Mouse (Mus musculus) kidney, adult 2 months (tissue): ENCODE measurements around the gene Wasf1.

Experiments
- CTCF ChIP-seq: fragments of 200-500 bp; conservative IDR thresholded peaks from 2 replicates; pipeline ENCODE4 v1.5.1; 2011; ENCODE audit warnings: low read depth, mild to moderate bottlenecking, control low read depth, low read length, moderate library complexity, mixed read lengths; ENCODE audit not compliant: insufficient read depth, insufficient read length
- POLR2A ChIP-seq: fragments of 200-500 bp; IDR thresholded peaks from one replicate; pipeline ENCODE4 v1.6.1; 2011; ENCODE audit warnings: low read depth, low read length, control low read depth

- TF ChIP-seq POLR2A (no peak), CTCF (no peak)
Observed at GRCm38 (mm10) chr10:40910811-40911210, 27.5 kb downstream of the Wasf1 start.
